Mouse (Mus musculus) heart, adult 2 months (tissue): Measurements from ENCODE around the gene Comtd1.

ENCODE experiments used
- CTCF ChIP-seq: fragments of 200-600 bp; IDR thresholded peaks from 2 replicates; pipeline ENCODE4 v1.8.1; 2022; ENCODE audit warnings: antibody characterized with exemption, mild to moderate bottlenecking, moderate library complexity
- POLR2A ChIP-seq: fragments of 200-500 bp; IDR thresholded peaks from 2 replicates; pipeline ENCODE4 v1.6.1; 2011; ENCODE audit warnings: mild to moderate bottlenecking, low read depth, low read length, control low read depth; ENCODE audit not compliant: insufficient read depth

GRCm38 (mm10) chr14:21817453-21817852, 31.3 kb downstream of the Comtd1 start:
- TF ChIP-seq POLR2A (no peak), CTCF (no peak)
